Mouse (Mus musculus) embryonic facial prominence, embryonic 11.5 days (tissue): ENCODE data around the gene Skil. TPM values are rescaled to one million over a fixed set of nuclear protein-coding genes. Genes with fewer than 3 reads are reported as not detected.
A peak's percentile ranks its signal among the peaks of the same experiment; 100 is the strongest.

Experiments
- ATAC-seq: fragments of 200-750 bp; cut with Nextera tagmentation; replicated peaks from 2 replicates; pipeline ENCODE4 v1.8.0; 2017; ENCODE audit warnings: low read depth; ENCODE audit not compliant: insufficient number of reproducible peaks, low FRiP score, low TSS enrichment
- DNase-seq: peaks from one replicate; pipeline ENCODE4 v3.0.0-alpha.2; 2015; ENCODE audit warnings: low spot score
- H3K27ac ChIP-seq: fragments of 300-500 bp; sonication (generic); replicated peaks from 2 replicates; pipeline ENCODE4 v1.5.1; 2014; ENCODE audit warnings: mild to moderate bottlenecking, low read depth, low read length, control low read depth
- H3K27me3 ChIP-seq: fragments of 300-500 bp; sonication (generic); 2 replicates; pipeline ENCODE4 v1.6.1; 2014; ENCODE audit warnings: mild to moderate bottlenecking, low read length, moderate library complexity, mixed read lengths; ENCODE audit not compliant: control insufficient read depth, insufficient read depth
- H3K36me3 ChIP-seq: fragments of 300-500 bp; sonication (generic); replicated peaks from 2 replicates; pipeline ENCODE4 v1.6.1; 2014; ENCODE audit warnings: low read depth, mild to moderate bottlenecking, low read length, moderate library complexity, mixed read lengths; ENCODE audit not compliant: control insufficient read depth, insufficient read depth
- H3K4me1 ChIP-seq: fragments of 300-500 bp; sonication (generic); 2 replicates; pipeline ENCODE4 v1.6.1; 2014; ENCODE audit warnings: low read length, mixed read lengths; ENCODE audit not compliant: control insufficient read depth, insufficient read depth
- H3K4me2 ChIP-seq: fragments of 300-500 bp; sonication (generic); 2 replicates; pipeline ENCODE4 v1.6.1; 2014; ENCODE audit warnings: low read depth, mild to moderate bottlenecking, control low read depth, low read length, moderate library complexity
- H3K4me3 ChIP-seq: fragments of 300-500 bp; sonication (generic); 2 replicates; pipeline ENCODE4 v1.5.1; 2014; ENCODE audit warnings: low read depth, low read length, control low read depth
- H3K9ac ChIP-seq: fragments of 300-500 bp; sonication (generic); replicated peaks from 2 replicates; pipeline ENCODE4 v1.6.1; 2014; ENCODE audit warnings: mild to moderate bottlenecking, control low read depth, low read length
- H3K9me3 ChIP-seq: fragments of 300-500 bp; sonication (generic); replicated peaks from 2 replicates; pipeline ENCODE4 v1.6.1; 2016; ENCODE audit warnings: mild to moderate bottlenecking, low read length, inconsistent platforms, mixed read lengths; ENCODE audit not compliant: control insufficient read depth
- WGBS: fragments of 180-500 bp; shearing (Covaris S2); extraction: QIAGEN DNeasy Blood & Tissue Kit; methylation state at CpG from one replicate; pipeline ENCODE4 v1.1.7; 2014; 5-methylcytosine and 5-hydroxymethylcytosine counted together
- polyA plus RNA-seq: library from polyadenylated mRNA; unstranded; fragments of >200 nt; fragmentation: Nextera tagmentation; extraction: Ambion mirVana; gene quantifications from 2 replicates; pipeline ENCODE4 v1.2.1, GENCODE M21; 2014

Skil gene
- polyA plus RNA-seq, 1 experiment from 2014 or later, result 37.7 TPM

GRCm38 (mm10) chr3:31157776-31158175 is 62.9 kb downstream of the Skil start:
- Histone ChIP-seq H3K36me3 (no peaks in the 10 kb centered on the region), H3K27me3 (no peaks in the 10 kb centered on the region), H3K4me1 (no peaks in the 10 kb centered on the region; the same call in 1 of the 2 replicates), H3K4me2 (no peak overlapping the region), H3K9me3 (no peaks in the 10 kb centered on the region), H3K4me3 (no peak overlapping the region), H3K9ac (no peak overlapping the region), H3K27ac (no peak overlapping the region)
- DNase-seq, result no peak
- ATAC-seq, result no peak
- WGBS, result 88% methylated on average over 15 of the region's 15 CpGs

- H3K36me3 ChIP-seq, result no peaks in the 10 kb centered on the region
- no peak overlapping the region for H3K9ac ChIP-seq
- H3K4me1 ChIP-seq, result no peaks in the 10 kb centered on the region; the same call in 1 of the 2 replicates
- no peaks in the 10 kb centered on the region for H3K9me3 ChIP-seq
- ATAC-seq, result no peak
- no peak overlapping the region for H3K27ac ChIP-seq
- no peaks in the 10 kb centered on the region for H3K27me3 ChIP-seq
- H3K4me3 ChIP-seq, result no peak overlapping the region
- 75% methylated on average over 10 of the region's 10 CpGs for WGBS
- no peak for DNase-seq
- H3K4me2 ChIP-seq, result no peak overlapping the region
Observed at GRCm38 (mm10) chr3:31160046-31160445, 65.2 kb downstream of the Skil start.

- Histone ChIP-seq H3K27me3 (no peaks in the 10 kb centered on the region), H3K9me3 (no peaks in the 10 kb centered on the region), H3K4me3 (no peak overlapping the region), H3K27ac (no peak overlapping the region), H3K4me1 (no peaks in the 10 kb centered on the region), H3K9ac (no peak overlapping the region), H3K4me2 (no peak overlapping the region), H3K36me3 (no peaks in the 10 kb centered on the region)
- 20% methylated on average over 6 of the region's 6 CpGs for WGBS
- peak; percentile 54 for DNase-seq
- ATAC-seq, result no peak
Observed at GRCm38 (mm10) chr3:31161336-31161735, 66.5 kb downstream of the Skil start.

- WGBS, result 93% methylated on average over 14 of the region's 14 CpGs
- Histone ChIP-seq H3K4me2 (no peak overlapping the region), H3K9ac (no peak overlapping the region), H3K27me3 (no peaks in the 10 kb centered on the region), H3K4me1 (no peaks in the 10 kb centered on the region), H3K4me3 (no peak overlapping the region), H3K36me3 (no peaks in the 10 kb centered on the region), H3K9me3 (no peaks in the 10 kb centered on the region), H3K27ac (no peak overlapping the region)
- DNase-seq, result no peak
- no peak for ATAC-seq
Observed at GRCm38 (mm10) chr3:31162860-31163259, 68.0 kb downstream of the Skil start.

- DNase-seq, result no peak
- Histone ChIP-seq H3K4me2 (no peak overlapping the region), H3K9ac (no peak overlapping the region), H3K9me3 (no peaks in the 10 kb centered on the region), H3K27ac (no peak overlapping the region), H3K4me3 (no peak overlapping the region), H3K36me3 (no peaks in the 10 kb centered on the region), H3K27me3 (no peaks in the 10 kb centered on the region), H3K4me1 (no peaks in the 10 kb centered on the region)
- WGBS, result 62% methylated on average over 3 of the region's 3 CpGs
- no peak for ATAC-seq
Observed at GRCm38 (mm10) chr3:31165803-31166202, 70.9 kb downstream of the Skil start.

GRCm38 (mm10) chr3:31166365-31166871 is 71.6 kb downstream of the Skil start:
- no peak overlapping the region for H3K27ac ChIP-seq
- H3K36me3 ChIP-seq, result no peaks in the 10 kb centered on the region
- H3K9me3 ChIP-seq, result no peaks in the 10 kb centered on the region
- DNase-seq (no peak), ATAC-seq (peak; percentile 77)
- H3K4me2 ChIP-seq, result no peak overlapping the region
- 48% methylated on average over 12 of the region's 12 CpGs for WGBS
- no peak overlapping the region for H3K9ac ChIP-seq
- H3K27me3 ChIP-seq, result no peaks in the 10 kb centered on the region
- no peaks in the 10 kb centered on the region for H3K4me1 ChIP-seq
- no peak overlapping the region for H3K4me3 ChIP-seq

Other genes starting within 250 kb of the Skil start
- 1.7 and 3.2 TPM in 2 replicates for gene Gpr160, start 239.1 kb upstream of the Skil start, polyA plus RNA-seq
- 4.0 and 4.4 TPM in 2 replicates for gene Phc3, start 125.6 kb upstream of the Skil start, polyA plus RNA-seq
- gene Prkci, start 99.3 kb upstream of the Skil start, polyA plus RNA-seq, result 51.4 and 57.1 TPM in 2 replicates
- 28.3 and 36.7 TPM in 2 replicates for gene Cldn11, start 54.9 kb downstream of the Skil start, polyA plus RNA-seq
- gene Slc7a14, start 215.3 kb downstream of the Skil start, polyA plus RNA-seq, result 0.15 and 0.28 TPM in 2 replicates